Mouse (Mus musculus) liver, embryonic 13.5 days (tissue): Measurements from ENCODE around the gene Syt6. TPM values are rescaled to one million over a fixed set of nuclear protein-coding genes. Genes with fewer than 3 reads are reported as not detected.

ENCODE experiments used
- ATAC-seq: fragments of 200-750 bp; cut with Nextera tagmentation; 2 replicates; pipeline ENCODE4 v1.8.0; 2017; ENCODE audit warnings: low read depth, mild to moderate bottlenecking, moderate number of reproducible peaks, moderate library complexity
- DNase-seq: peaks from one replicate; pipeline ENCODE4 v3.0.0; 2022
- H3K27ac ChIP-seq: fragments of 300-500 bp; sonication (generic); 2 replicates; pipeline ENCODE4 v1.5.1; 2015; ENCODE audit warnings: moderate library complexity, mild to moderate bottlenecking, inconsistent platforms
- H3K27me3 ChIP-seq: fragments of 300-500 bp; sonication (generic); 2 replicates; pipeline ENCODE4 v1.6.1; 2015; ENCODE audit warnings: mild to moderate bottlenecking, inconsistent platforms
- H3K36me3 ChIP-seq: fragments of 300-500 bp; sonication (generic); 2 replicates; pipeline ENCODE4 v1.6.1; 2015; ENCODE audit warnings: mild to moderate bottlenecking, inconsistent platforms
- H3K4me1 ChIP-seq: fragments of 300-500 bp; sonication (generic); replicated peaks from 2 replicates; pipeline ENCODE4 v1.6.1; 2015; ENCODE audit warnings: inconsistent platforms
- H3K4me2 ChIP-seq: fragments of 300-500 bp; sonication (generic); 2 replicates; pipeline ENCODE4 v1.6.1; 2015; ENCODE audit warnings: inconsistent platforms, mild to moderate bottlenecking, moderate library complexity
- H3K4me3 ChIP-seq: fragments of 300-500 bp; sonication (generic); replicated peaks from 2 replicates; pipeline ENCODE4 v1.5.1; 2015; ENCODE audit warnings: mild to moderate bottlenecking, inconsistent platforms
- H3K9ac ChIP-seq: fragments of 300-500 bp; sonication (generic); 2 replicates; pipeline ENCODE4 v1.6.1; 2015; ENCODE audit warnings: mild to moderate bottlenecking, inconsistent platforms
- H3K9me3 ChIP-seq: fragments of 300-500 bp; sonication (generic); replicated peaks from 2 replicates; pipeline ENCODE4 v1.6.1; 2016; ENCODE audit warnings: inconsistent platforms
- WGBS: fragments of 180-500 bp; shearing (Covaris S2); methylation state at CpG from one replicate; pipeline ENCODE4 v1.1.7; 2015; ENCODE audit not compliant: insufficient replicate concordance; 5-methylcytosine and 5-hydroxymethylcytosine counted together
- microRNA-seq: library from miRNA; unstranded; fragments of <30 nt; microRNA quantifications from one replicate; pipeline ENCODE4, GENCODE M21; 2016
- polyA plus RNA-seq: library from polyadenylated mRNA; unstranded; fragments of >200 nt; fragmentation: Nextera tagmentation; extraction: Ambion mirVana; gene quantifications from 2 replicates; pipeline ENCODE4 v1.2.1, GENCODE M21; 2015

Syt6 gene
- polyA plus RNA-seq, 1 experiment from 2014 or later, result not detected

DNA sequence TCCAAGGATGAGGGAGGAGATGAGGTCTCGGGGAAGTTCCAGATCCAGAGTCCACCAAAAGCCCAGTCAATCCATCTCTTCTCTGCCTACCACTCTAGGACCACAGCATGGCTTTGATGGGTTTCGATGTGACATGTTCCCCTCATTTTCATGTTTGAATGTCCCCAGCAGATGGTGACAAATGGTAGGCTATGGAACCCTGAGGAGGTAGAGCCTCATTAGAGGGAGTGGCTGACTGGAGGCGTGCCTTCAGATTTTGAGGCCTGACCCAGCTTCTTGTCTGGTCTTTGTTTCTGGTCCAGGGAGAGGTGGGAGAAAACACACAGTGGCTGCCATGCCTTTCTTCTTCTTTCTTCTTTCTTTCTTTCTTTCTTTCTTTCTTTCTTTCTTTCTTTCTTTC is 115.5 kb downstream of the Syt6 start:
- Histone ChIP-seq H3K9me3 (no peaks in the 10 kb centered on the region), H3K9ac (no peak overlapping the region), H3K4me3 (no peak overlapping the region), H3K36me3 (no peaks in the 10 kb centered on the region), H3K27me3 (no peaks in the 10 kb centered on the region), H3K27ac (no peak overlapping the region), H3K4me2 (no peak overlapping the region), H3K4me1 (no peaks in the 10 kb centered on the region)
- DNase-seq (no peak), ATAC-seq (no peak)
- 52% methylated on average over 3 of the region's 3 CpGs for WGBS

Small RNA genes within 50 kb of the gene (microRNA-seq; reads per million reads assigned to microRNA genes)
- not detected for gene Gm25325

Other genes with a start within 250 kb of the Syt6 start
- 0.18 and 0.21 TPM in 2 replicates for gene Atg4a-ps, start 70.8 kb downstream of the Syt6 start, polyA plus RNA-seq
- 2.7 and 2.8 TPM in 2 replicates for gene Olfml3, start 162.8 kb downstream of the Syt6 start, polyA plus RNA-seq
- gene Gm10964, start 164.1 kb downstream of the Syt6 start, polyA plus RNA-seq, result not detected in 2 replicates
- 12.8 and 14.2 TPM in 2 replicates for gene Hipk1, start 216.3 kb downstream of the Syt6 start, polyA plus RNA-seq
- gene Dclre1b, start 234.2 kb downstream of the Syt6 start, polyA plus RNA-seq, result 30.3 and 33.0 TPM in 2 replicates
- 13.2 and 15.1 TPM in 2 replicates for gene Ap4b1, start 234.3 kb downstream of the Syt6 start, polyA plus RNA-seq
- 0.42 and 0.67 TPM in 2 replicates for gene Gm43064, start 234.3 kb downstream of the Syt6 start, polyA plus RNA-seq